Mouse (Mus musculus) embryo, embryonic 10 days (tissue): Measurements from ENCODE around the gene Zfp950.
"Not testable (repeated sequence)": the region's sequence is repeated elsewhere in the genome, so short reads cannot be mapped to it uniquely, and the experiment has no call there.

Experiments used
- DNase-seq: peaks from one replicate; pipeline ENCODE4 v3.0.0-alpha.2; 2015; ENCODE audit warnings: low spot score

Zfp950 gene

DNA sequence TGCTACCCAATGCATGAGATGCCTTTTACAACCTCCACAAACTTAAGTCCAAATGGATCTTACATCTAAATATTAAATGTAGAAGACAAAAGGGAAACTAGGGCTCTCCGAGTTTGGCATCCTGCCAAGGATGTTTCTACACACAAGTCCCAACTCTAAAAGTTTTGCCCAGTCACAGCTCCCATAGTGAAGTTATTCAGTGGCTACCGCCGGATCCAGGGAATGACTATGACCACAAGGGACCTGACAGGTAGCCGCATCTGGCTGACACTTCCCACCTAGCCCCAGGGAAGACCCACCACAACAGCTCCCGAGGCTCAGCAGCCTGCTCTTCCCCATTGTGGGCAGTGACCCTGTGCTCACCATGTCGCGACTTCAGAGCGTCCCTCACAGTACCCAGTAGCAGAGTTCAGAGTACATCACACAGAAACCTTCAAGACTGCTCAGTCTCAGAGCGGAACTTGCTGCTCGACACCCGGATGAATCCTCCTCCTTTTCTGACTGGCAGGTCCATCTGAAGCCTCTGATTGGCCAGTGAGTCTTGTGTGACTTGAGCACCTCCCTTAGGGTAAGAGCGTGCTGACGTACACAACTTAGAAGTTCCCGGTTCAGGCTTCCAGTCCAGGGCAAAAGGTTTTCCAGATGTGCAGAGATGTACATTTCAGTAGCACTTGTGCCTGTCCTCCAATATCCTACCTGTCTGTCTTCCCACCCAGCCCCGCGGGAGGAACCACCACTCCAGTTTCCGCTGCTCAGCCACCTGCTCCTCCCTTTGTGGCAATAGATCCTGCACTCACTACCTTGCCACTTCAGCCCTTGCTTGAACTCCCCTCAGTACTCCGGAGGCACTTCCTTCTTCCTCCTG, at the start of gene Zfp950:
Zfp950 (minus strand) TSS at position 499 of the 865 bp plus-strand sequence.
- DNase-seq = peak; percentile 93

DNA sequence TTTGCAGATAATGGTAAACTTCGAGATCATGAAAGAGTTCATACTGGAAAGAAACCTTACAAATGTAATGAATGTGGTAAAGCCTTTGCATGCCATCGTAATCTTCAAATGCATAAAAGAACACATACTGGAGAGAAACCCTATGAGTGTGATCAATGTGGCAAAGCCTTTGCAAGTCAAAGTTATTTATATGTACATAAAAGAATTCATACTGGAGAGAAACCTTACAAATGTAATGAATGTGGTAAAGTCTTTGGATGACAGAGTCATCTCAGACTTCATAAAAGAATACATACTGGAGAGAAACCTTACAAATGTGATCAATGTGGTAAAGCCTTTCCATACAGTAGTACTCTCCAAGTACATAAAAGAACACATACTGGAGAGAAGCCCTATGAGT, 43.0 kb upstream of the Zfp950 start, which contains the start of gene Gm6020:
Gm6020 (plus strand) TSS at position 301 of the 400 bp plus-strand sequence.
- DNase-seq = not testable (repeated sequence)

DNA sequence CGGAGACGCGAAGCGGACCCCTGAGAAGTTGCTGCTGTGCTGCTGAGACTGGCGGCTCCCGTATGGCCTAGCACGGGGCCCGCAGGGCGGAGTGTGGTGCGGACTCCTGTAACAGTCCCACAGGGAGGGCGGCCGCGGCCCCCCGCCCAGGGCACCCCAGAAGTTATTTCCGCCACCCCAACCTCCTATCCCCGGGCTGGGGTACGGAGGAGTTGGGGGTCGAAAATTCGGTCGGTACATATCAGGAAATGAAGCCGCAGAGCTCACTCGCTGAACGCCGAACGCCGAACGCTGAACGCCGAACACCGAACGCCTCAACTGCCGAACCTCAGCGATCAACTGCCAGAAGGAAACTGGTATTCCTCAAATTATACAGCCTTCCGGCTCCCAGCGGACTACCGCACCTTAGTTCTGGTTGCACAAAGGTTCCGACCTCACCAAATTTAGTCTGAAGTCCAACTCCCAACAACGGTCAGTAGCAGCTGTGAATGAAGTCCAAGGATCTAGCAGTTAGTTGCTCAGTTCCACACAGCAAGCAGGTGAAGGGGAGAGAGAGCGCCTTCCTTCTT, 35.2 kb upstream of the Zfp950 start, which contains the start of gene Gm7102:
Gm7102 (minus strand) TSS at position 554 of the 569 bp plus-strand sequence.
- peak; percentile 26 for DNase-seq

DNA sequence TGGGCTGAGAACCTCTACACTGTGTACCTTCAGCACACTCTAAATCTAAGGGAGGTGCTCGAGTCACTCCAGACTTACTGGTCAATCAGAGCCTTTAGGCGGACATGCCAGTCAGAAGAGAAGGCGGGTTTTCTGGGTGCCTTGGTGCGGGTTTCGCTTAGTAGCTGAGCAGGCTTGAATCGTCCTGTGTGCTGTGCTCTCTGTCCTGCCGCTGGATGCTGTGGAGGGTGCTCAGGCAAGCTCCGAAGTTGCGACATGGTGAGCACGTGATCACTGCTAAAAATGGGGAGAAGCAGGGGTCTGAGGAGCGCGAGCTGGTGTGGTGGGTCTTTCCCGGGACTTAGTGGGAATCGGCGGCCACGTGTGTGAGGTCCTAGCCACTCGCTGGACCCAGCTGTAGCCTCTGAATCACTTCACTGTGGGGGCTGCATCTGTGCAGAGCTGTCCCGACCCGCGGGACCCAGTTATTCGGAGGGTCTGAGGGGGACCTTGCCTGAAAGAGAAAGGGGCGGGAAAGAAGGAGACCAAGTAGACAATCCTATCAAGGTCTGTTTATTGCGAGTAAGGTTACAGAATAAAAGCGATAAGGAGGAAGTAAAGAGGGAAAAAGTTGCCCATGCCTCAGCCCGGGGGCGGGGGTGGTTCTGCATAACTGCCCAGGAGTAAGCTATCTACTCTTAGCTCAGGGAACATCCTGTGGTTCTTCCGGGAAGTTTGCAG, 11.2 kb upstream of the Zfp950 start:
- DNase-seq = peak; percentile 47

- DNase-seq = peak; percentile 53
Measured at GRCm38 (mm10) chr19:61151372-61151700, 10.7 kb upstream of the Zfp950 start.

DNA sequence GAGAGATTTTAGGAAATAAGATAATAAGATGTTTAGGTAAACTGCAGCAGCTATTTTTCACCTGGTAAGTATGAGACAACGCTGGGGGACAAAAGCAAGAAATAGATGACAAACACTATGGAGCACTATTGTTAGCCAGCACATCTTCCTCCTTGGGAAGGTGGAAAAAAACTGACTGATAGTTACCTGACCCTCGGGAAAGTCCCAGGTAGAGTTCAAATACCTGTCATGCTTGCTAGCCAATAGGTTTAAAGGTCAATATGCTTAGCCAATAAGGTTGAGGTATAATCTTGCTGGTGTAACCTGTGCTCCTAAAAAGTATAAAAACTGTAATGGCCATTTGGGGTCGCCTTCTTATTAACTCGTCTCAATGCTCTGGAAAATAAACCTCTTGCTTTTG, 659 bp upstream of the Zfp950 start:
- no peak for DNase-seq

DNA sequence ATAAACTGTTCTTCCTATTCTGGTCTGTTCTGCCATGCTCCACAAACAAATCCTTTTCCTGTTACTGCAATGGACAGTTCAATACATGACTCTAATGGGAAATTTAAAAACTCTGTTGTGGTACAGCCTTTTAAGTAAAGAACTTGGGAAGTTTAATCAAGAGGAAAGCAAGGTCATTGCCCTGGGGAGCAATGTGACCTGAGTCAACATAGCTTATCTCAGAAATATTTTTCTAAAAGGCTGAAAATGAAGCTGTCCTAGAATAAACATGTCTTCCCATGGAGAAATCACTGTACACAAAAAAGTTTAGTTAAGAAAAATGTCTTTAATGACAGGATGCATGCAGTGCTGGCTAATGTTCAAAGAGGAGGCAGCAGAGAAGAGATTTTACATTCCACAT, 2.0 kb downstream of the Zfp950 start:
- no peak for DNase-seq

GRCm38 (mm10) chr19:61131096-61131495, 9.5 kb downstream of the Zfp950 start:
- DNase-seq = no peak

DNA sequence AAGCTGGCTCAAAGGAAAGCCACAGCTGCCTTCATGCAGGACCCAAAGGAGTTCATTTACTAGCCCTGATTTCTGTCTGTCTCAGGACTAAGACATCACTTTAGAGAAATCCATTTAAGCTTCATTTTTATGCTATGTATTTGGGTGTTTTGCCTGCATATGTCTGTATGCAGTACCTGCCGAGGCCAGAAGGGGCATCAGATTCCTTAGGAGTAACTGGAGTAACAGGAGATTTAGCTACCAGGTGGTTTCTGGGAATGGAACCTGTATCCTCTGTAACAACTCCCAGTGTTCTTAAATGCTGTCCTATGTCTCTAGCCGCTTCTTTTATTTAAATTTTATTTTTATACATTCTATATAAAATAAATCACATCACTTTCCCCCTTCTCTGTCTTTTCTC, 30.5 kb downstream of the Zfp950 start:
- peak; percentile 15 for DNase-seq

DNA sequence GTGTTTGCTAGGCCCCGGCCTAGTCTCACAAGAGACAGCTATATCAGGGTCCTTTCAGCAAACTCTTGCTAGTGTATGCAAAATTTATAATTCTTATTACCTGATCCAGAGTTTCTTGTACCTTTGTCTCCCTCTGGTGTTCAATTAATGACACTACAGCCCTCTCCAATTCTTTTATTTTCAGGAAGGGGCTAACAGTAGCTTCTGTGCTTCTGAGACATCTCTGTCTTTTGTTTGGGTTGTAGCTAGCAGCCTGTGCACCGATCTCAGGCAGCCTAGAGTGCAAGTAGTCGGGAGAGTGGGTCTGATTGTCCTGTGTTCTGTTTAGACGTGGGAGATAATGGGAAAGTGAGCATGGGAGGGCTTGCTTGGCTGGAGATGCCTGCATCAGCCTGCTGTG, 42.9 kb downstream of the Zfp950 start:
- no peak for DNase-seq

DNA sequence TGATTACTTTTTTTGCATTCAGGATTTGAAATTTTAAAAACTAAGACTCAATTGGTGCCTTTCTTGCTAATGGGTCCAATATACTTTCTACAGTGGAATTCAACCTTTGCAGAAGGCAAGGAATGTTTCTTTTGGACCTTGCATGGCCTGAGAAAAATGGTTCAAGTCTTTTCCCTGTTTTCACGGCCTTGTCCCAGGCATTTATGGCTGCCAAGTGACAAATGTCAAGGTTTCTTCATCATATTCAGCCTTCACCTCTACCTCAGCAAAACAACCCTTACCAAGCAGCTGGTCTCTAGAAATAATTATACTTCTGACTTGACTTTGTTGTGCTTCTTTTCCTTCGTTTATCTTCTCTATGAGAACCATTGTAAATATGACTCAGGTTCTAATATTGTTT, 43.9 kb downstream of the Zfp950 start:
- no peak for DNase-seq

DNA sequence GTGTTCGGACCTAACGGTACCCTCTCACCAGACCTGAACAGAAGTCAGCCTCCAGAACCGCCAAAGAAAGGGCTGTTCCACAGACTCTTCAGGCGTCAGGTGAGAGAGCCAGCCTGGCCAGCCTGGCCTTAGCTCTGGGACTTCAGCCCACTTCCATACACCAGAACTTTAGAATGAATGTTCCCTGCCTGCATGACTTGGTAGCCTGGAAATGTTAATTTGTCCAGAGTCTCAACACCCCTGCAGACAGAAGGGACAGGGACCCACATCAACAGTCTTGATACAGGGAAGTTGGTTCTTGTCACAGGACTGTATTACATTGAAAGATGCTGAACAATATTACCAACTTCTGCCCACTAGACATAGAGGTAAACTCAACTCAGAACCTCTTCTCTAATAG, 50.1 kb downstream of the Zfp950 start:
- no peak for DNase-seq

- no peak for DNase-seq
Measured at GRCm38 (mm10) chr19:61089001-61089400, 51.6 kb downstream of the Zfp950 start.

DNA sequence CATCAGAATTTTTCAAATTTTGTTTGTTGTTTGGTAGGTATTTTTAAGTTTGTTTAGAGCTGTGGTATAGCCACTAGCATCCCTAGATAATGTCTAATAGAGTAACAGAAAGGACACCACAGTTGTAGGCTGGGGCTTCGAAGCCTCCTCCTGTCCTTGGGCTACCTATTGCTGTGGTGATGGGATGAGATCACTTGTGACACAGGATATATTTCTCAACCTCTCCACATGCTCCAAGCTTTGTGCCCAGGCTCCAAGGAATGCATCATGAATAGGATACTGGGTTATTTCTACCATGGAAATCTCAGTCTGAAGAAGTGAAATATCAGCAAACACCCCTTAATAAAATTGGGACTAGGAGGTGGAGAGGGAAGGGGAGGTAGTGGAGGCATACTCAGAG, 52.9 kb downstream of the Zfp950 start:
- DNase-seq = no peak

DNA sequence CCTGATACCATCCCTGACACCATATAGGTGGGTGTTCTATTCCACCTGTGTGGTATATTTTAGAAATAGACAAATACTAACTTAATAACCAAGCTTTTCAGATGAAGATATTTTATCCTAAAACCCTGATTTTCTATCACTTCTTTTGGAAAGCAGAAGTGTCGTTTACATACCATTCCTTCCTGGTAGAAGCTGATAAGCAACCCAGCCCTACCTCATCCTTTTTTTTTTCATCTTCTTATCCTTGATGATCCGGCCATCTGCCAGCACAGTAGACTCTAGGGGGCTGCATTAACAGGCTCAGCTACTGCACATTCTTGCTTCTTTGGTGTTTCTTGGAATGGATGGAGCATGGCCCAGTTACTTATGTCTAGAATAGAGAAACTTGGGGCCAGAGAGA, 55.4 kb downstream of the Zfp950 start:
- DNase-seq = no peak

GRCm38 (mm10) chr19:61084149-61084940, 56.3 kb downstream of the Zfp950 start:
- DNase-seq = peak; percentile 89

GRCm38 (mm10) chr19:61083006-61083405, 57.6 kb downstream of the Zfp950 start:
- no peak for DNase-seq

- DNase-seq = no peak
Measured at GRCm38 (mm10) chr19:61080251-61080749, 60.3 kb downstream of the Zfp950 start.

DNA sequence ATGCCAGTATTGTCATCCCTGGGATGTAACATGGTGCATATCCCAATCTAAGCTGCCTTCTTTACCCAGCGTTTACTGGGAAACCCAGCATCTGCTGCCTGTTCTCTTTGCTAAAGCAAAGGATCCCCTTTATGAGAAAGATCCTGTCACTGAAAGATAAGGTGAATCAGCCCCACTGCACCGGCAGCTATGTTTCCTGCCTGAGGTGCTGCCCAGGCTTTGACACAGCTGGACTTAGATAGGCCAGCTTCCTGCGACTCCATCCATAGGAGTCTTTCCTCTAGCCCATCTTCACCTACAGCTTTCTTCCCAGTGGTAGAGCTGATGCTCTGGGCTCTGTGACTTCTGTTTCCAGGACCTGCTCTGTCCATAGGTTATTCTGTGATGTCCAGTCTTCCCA, 62.0 kb downstream of the Zfp950 start:
- no peak for DNase-seq

DNA sequence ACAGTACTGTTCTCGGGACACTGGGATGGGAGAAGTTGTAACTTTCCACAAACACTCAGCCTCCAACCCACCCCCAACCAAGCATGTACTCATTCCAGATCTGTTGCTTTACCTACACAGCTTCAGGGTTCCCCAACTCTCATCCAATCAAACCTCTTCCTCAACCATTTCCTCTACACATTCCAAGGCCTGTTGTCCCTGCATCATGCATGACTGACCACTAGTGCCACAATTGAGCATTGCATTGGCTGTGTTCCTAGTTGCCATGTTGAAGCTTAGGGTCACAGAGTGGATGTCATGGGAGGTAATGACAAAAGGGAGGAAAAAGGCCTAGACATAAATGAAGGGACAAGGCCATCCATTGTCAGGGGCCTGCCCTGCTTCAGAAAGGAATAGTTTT, 75.6 kb downstream of the Zfp950 start:
- DNase-seq = peak; percentile 9

DNA sequence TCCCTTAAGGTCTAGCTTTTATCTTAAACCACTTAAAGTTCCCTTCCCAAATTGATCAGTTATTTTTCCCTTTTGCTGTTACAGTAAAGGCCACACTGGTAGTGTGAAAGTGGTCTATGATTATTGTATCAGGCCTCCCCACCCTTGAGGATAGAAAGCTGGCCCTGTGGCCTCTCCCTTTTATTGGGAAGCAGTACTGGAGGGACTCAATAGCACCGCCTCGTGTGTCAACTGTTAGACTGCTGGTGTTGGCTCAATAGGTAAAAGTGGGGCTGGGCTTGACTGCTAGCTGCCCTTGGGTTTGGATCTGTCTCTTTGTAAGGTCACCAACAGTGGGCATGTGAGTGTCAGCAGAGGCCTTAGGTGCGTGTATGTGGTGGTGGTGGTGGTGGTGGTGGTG, 76.3 kb downstream of the Zfp950 start:
- DNase-seq = no peak

DNA sequence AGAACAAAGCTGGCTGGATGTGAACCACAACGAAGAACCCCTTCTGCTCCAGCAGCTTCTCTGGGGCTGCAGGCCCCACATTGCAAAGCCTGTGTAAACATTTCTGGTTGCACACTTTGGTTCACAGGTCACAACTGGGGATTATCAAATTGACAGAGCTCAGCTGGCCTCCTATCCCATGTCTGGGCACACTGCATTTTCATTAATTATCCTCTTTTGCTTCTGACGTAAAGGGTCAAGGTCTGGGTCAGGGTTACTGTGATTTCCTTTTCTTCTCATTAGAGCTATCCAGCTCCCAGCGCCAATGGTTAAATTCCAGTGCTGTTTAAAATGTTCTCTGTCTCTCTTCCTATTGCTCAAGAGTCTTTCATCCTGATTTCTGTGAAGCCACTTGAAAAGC, 83.1 kb downstream of the Zfp950 start:
- peak; percentile 66 for DNase-seq
